Mouse (Mus musculus): ENCODE measurements around the gene Tenm4. TPM values are rescaled to one million over a fixed set of nuclear protein-coding genes. Genes with fewer than 3 reads are reported as not detected.

Tenm4 gene
- polyA plus RNA-seq, 1 experiment from 2014 or later: 38.0 TPM

GRCm38 (mm10) chr7:96765321-96765960, 594.4 kb downstream of the Tenm4 start:
- Histone ChIP-seq H3K27ac (replicated peaks; ENCODE audit: low read depth, low read length) (no peak overlapping the region), H3K9me3 (ENCODE audit: control insufficient read depth, low read length) (0 out of 2 replicates have a peak, but pooled peaks cover 6% of the 10 kb centered on the region), H3K4me3 (replicated peaks; ENCODE audit: low read depth, low read length) (no peak overlapping the region), H3K9ac (replicated peaks; ENCODE audit: low read length) (no peak overlapping the region), H3K4me1 (ENCODE audit: control insufficient read depth, insufficient read depth, low read length) (peaks cover 5% of the 10 kb centered on the region; the same call in 1 of the 2 replicates), H3K36me3 (ENCODE audit: control insufficient read depth, insufficient read depth, low read length) (0 out of 2 replicates have a peak, but pooled peaks cover 2% of the 10 kb centered on the region), H3K27me3 (ENCODE audit: control insufficient read depth, insufficient read depth, low read length) (no peaks in the 10 kb centered on the region), H3K4me2 (ENCODE audit: low read length) (no peak overlapping the region)
- DNase-seq (peak; percentile 56), ATAC-seq (ENCODE audit: low FRiP score, low TSS enrichment) (no peak)
- WGBS: 69% methylated on average over 15 of the region's 15 CpGs

GRCm38 (mm10) chr7:96767090-96767489, 596.0 kb downstream of the Tenm4 start:
- Histone ChIP-seq H3K4me1 (ENCODE audit: control insufficient read depth, insufficient read depth, low read length) (peaks cover 5% of the 10 kb centered on the region; the same call in 1 of the 2 replicates), H3K36me3 (ENCODE audit: control insufficient read depth, insufficient read depth, low read length) (0 out of 2 replicates have a peak, but pooled peaks cover 2% of the 10 kb centered on the region), H3K4me2 (ENCODE audit: low read length) (no peak overlapping the region), H3K27ac (replicated peaks; ENCODE audit: low read depth, low read length) (no peak overlapping the region), H3K4me3 (replicated peaks; ENCODE audit: low read depth, low read length) (no peak overlapping the region), H3K27me3 (ENCODE audit: control insufficient read depth, insufficient read depth, low read length) (no peaks in the 10 kb centered on the region), H3K9ac (replicated peaks; ENCODE audit: low read length) (no peak overlapping the region), H3K9me3 (ENCODE audit: control insufficient read depth, low read length) (0 out of 2 replicates have a peak, but pooled peaks cover 6% of the 10 kb centered on the region)
- no peak for ATAC-seq (ENCODE audit: low FRiP score, low TSS enrichment)
- no peak for DNase-seq
- WGBS: 66% methylated on average over 3 of the region's 3 CpGs

- Histone ChIP-seq H3K9me3 (ENCODE audit: control insufficient read depth, low read length) (0 out of 2 replicates have a peak, but pooled peaks cover 6% of the 10 kb centered on the region), H3K27me3 (ENCODE audit: control insufficient read depth, insufficient read depth, low read length) (no peaks in the 10 kb centered on the region), H3K4me2 (ENCODE audit: low read length) (no peak overlapping the region), H3K36me3 (ENCODE audit: control insufficient read depth, insufficient read depth, low read length) (0 out of 2 replicates have a peak, but pooled peaks cover 7% of the 10 kb centered on the region), H3K27ac (replicated peaks; ENCODE audit: low read depth, low read length) (no peak overlapping the region), H3K4me3 (replicated peaks; ENCODE audit: low read depth, low read length) (no peak overlapping the region), H3K4me1 (ENCODE audit: control insufficient read depth, insufficient read depth, low read length) (peaks cover 5% of the 10 kb centered on the region; the same call in 1 of the 2 replicates), H3K9ac (replicated peaks; ENCODE audit: low read length) (no peak overlapping the region)
- DNase-seq (no peak), ATAC-seq (ENCODE audit: low FRiP score, low TSS enrichment) (no peak)
- 97% methylated on average over 6 of the region's 6 CpGs for WGBS
Observed at GRCm38 (mm10) chr7:96768718-96769117, 597.7 kb downstream of the Tenm4 start.

GRCm38 (mm10) chr7:96769784-96770183, 598.7 kb downstream of the Tenm4 start:
- Histone ChIP-seq H3K9ac (replicated peaks; ENCODE audit: low read length) (no peak overlapping the region), H3K36me3 (ENCODE audit: control insufficient read depth, insufficient read depth, low read length) (0 out of 2 replicates have a peak, but pooled peaks cover 8% of the 10 kb centered on the region), H3K4me2 (ENCODE audit: low read length) (no peak overlapping the region), H3K27ac (replicated peaks; ENCODE audit: low read depth, low read length) (no peak overlapping the region), H3K4me3 (replicated peaks; ENCODE audit: low read depth, low read length) (no peak overlapping the region), H3K9me3 (ENCODE audit: control insufficient read depth, low read length) (0 out of 2 replicates have a peak, but pooled peaks cover 6% of the 10 kb centered on the region), H3K27me3 (ENCODE audit: control insufficient read depth, insufficient read depth, low read length) (no peaks in the 10 kb centered on the region), H3K4me1 (ENCODE audit: control insufficient read depth, insufficient read depth, low read length) (peaks cover 5% of the 10 kb centered on the region; the same call in 1 of the 2 replicates)
- DNase-seq: no peak
- no peak for ATAC-seq (ENCODE audit: low FRiP score, low TSS enrichment)
- 75% methylated on average over 4 of the region's 4 CpGs for WGBS

GRCm38 (mm10) chr7:96772966-96773365, 601.9 kb downstream of the Tenm4 start:
- Histone ChIP-seq H3K9me3 (ENCODE audit: control insufficient read depth, low read length) (0 out of 2 replicates have a peak, but pooled peaks cover 2% of the 10 kb centered on the region), H3K36me3 (ENCODE audit: control insufficient read depth, insufficient read depth, low read length) (0 out of 2 replicates have a peak, but pooled peaks cover 6% of the 10 kb centered on the region), H3K4me2 (ENCODE audit: low read length) (no peak overlapping the region), H3K27me3 (ENCODE audit: control insufficient read depth, insufficient read depth, low read length) (no peaks in the 10 kb centered on the region), H3K4me1 (ENCODE audit: control insufficient read depth, insufficient read depth, low read length) (no peaks in the 10 kb centered on the region), H3K4me3 (replicated peaks; ENCODE audit: low read depth, low read length) (no peak overlapping the region), H3K27ac (replicated peaks; ENCODE audit: low read depth, low read length) (no peak overlapping the region), H3K9ac (replicated peaks; ENCODE audit: low read length) (no peak overlapping the region)
- DNase-seq (no peak), ATAC-seq (ENCODE audit: low FRiP score, low TSS enrichment) (no peak)
- 81% methylated on average over 4 of the region's 4 CpGs for WGBS

- H3K27ac ChIP-seq (replicated peaks; ENCODE audit: low read depth, low read length): no peak overlapping the region
- H3K9me3 ChIP-seq (ENCODE audit: control insufficient read depth, low read length): no peaks in the 10 kb centered on the region
- H3K4me3 ChIP-seq (replicated peaks; ENCODE audit: low read depth, low read length): no peak overlapping the region
- WGBS: 91% methylated on average over 17 of the region's 17 CpGs
- no peaks in the 10 kb centered on the region for H3K27me3 ChIP-seq (ENCODE audit: control insufficient read depth, insufficient read depth, low read length)
- no peaks in the 10 kb centered on the region for H3K4me1 ChIP-seq (ENCODE audit: control insufficient read depth, insufficient read depth, low read length)
- ATAC-seq (ENCODE audit: low FRiP score, low TSS enrichment) (no peak), DNase-seq (no peak)
- H3K4me2 ChIP-seq (ENCODE audit: low read length): no peak overlapping the region
- H3K9ac ChIP-seq (replicated peaks; ENCODE audit: low read length): no peak overlapping the region; the same call in 1 of the 2 replicates
- H3K36me3 ChIP-seq (ENCODE audit: control insufficient read depth, insufficient read depth, low read length): 0 out of 2 replicates have a peak, but pooled peaks cover 6% of the 10 kb centered on the region
Observed at GRCm38 (mm10) chr7:96773585-96774225, 602.7 kb downstream of the Tenm4 start.

- Histone ChIP-seq H3K27ac (replicated peaks; ENCODE audit: low read depth, low read length) (no peak overlapping the region), H3K4me2 (ENCODE audit: low read length) (no peak overlapping the region), H3K4me3 (replicated peaks; ENCODE audit: low read depth, low read length) (no peak overlapping the region), H3K36me3 (ENCODE audit: control insufficient read depth, insufficient read depth, low read length) (0 out of 2 replicates have a peak, but pooled peaks cover 6% of the 10 kb centered on the region), H3K4me1 (ENCODE audit: control insufficient read depth, insufficient read depth, low read length) (no peaks in the 10 kb centered on the region), H3K9me3 (ENCODE audit: control insufficient read depth, low read length) (no peaks in the 10 kb centered on the region), H3K9ac (replicated peaks; ENCODE audit: low read length) (no peak overlapping the region), H3K27me3 (ENCODE audit: control insufficient read depth, insufficient read depth, low read length) (no peaks in the 10 kb centered on the region)
- 70% methylated on average over 6 of the region's 6 CpGs for WGBS
- no peak for ATAC-seq (ENCODE audit: low FRiP score, low TSS enrichment)
- DNase-seq: no peak
Observed at GRCm38 (mm10) chr7:96775080-96775486, 604.0 kb downstream of the Tenm4 start.

- Histone ChIP-seq H3K27ac (replicated peaks; ENCODE audit: low read depth, low read length) (no peak overlapping the region), H3K27me3 (ENCODE audit: control insufficient read depth, insufficient read depth, low read length) (no peaks in the 10 kb centered on the region), H3K9me3 (ENCODE audit: control insufficient read depth, low read length) (no peaks in the 10 kb centered on the region), H3K4me2 (ENCODE audit: low read length) (no peak overlapping the region), H3K9ac (replicated peaks; ENCODE audit: low read length) (no peak overlapping the region), H3K4me1 (ENCODE audit: control insufficient read depth, insufficient read depth, low read length) (no peaks in the 10 kb centered on the region), H3K4me3 (replicated peaks; ENCODE audit: low read depth, low read length) (no peak overlapping the region), H3K36me3 (ENCODE audit: control insufficient read depth, insufficient read depth, low read length) (0 out of 2 replicates have a peak, but pooled peaks cover 3% of the 10 kb centered on the region)
- ATAC-seq (ENCODE audit: low FRiP score, low TSS enrichment): no peak
- DNase-seq: no peak
- WGBS: 89% methylated on average over 8 of the region's 8 CpGs
Observed at GRCm38 (mm10) chr7:96777938-96778600, 607.0 kb downstream of the Tenm4 start.
